Mouse (Mus musculus) forelimb bud, embryonic 11.5 days (tissue): Measurements from ENCODE around the gene Rph3al.

Experiments
- DNase-seq: peaks from one replicate; pipeline ENCODE4 v3.0.0-alpha.2; 2012; ENCODE audit warnings: low read depth, low spot score

Rph3al gene

GRCm38 (mm10) chr11:75938379-75938906, at the start of gene Rph3al:
Gene Rph3al, minus strand, starts transcription at chr11:75938429.
- DNase-seq: no peak

GRCm38 (mm10) chr11:75985948-75986347, 47.7 kb upstream of the Rph3al start:
- DNase-seq: no peak

- no peak for DNase-seq
Observed at GRCm38 (mm10) chr11:75984581-75984980, 46.4 kb upstream of the Rph3al start.

- no peak for DNase-seq
Observed at GRCm38 (mm10) chr11:75983194-75983593, 45.0 kb upstream of the Rph3al start.

GRCm38 (mm10) chr11:75980413-75980812, 42.2 kb upstream of the Rph3al start:
- DNase-seq: no peak

GRCm38 (mm10) chr11:75978051-75978450, 39.8 kb upstream of the Rph3al start:
- no peak for DNase-seq

- no peak for DNase-seq
Observed at GRCm38 (mm10) chr11:75976748-75977147, 38.5 kb upstream of the Rph3al start.

- DNase-seq: no peak
Observed at GRCm38 (mm10) chr11:75973988-75974387, 35.8 kb upstream of the Rph3al start.

GRCm38 (mm10) chr11:75972916-75973567, 34.8 kb upstream of the Rph3al start:
- DNase-seq: no peak

GRCm38 (mm10) chr11:75972188-75972587, 34.0 kb upstream of the Rph3al start:
- DNase-seq: no peak

- no peak for DNase-seq
Observed at GRCm38 (mm10) chr11:75970629-75971028, 32.4 kb upstream of the Rph3al start.

GRCm38 (mm10) chr11:75968761-75969160, 30.5 kb upstream of the Rph3al start:
- DNase-seq: no peak

GRCm38 (mm10) chr11:75966401-75967372, 28.5 kb upstream of the Rph3al start:
- DNase-seq: peak; percentile 59

GRCm38 (mm10) chr11:75965674-75966400, 27.6 kb upstream of the Rph3al start:
- DNase-seq: no peak

- no peak for DNase-seq
Observed at GRCm38 (mm10) chr11:75964476-75964730, 26.2 kb upstream of the Rph3al start.

GRCm38 (mm10) chr11:75963730-75964475, 25.7 kb upstream of the Rph3al start:
- peak; percentile 73 for DNase-seq

GRCm38 (mm10) chr11:75961782-75962181, 23.6 kb upstream of the Rph3al start:
- no peak for DNase-seq

- DNase-seq: no peak
Observed at GRCm38 (mm10) chr11:75957124-75957832, 19.0 kb upstream of the Rph3al start.

GRCm38 (mm10) chr11:75956651-75957050, 18.4 kb upstream of the Rph3al start:
- DNase-seq: no peak

GRCm38 (mm10) chr11:75954896-75955295, 16.7 kb upstream of the Rph3al start:
- DNase-seq: no peak

GRCm38 (mm10) chr11:75951895-75952294, 13.7 kb upstream of the Rph3al start:
- DNase-seq: no peak
